Mouse (Mus musculus): ENCODE results near the gene Cyp4f18.
A peak's percentile ranks its signal among the peaks of the same experiment; 100 is the strongest.
"Not testable (repeated sequence)": the region's sequence is repeated elsewhere in the genome, so short reads cannot be mapped to it uniquely, and the experiment has no call there.

Cyp4f18 gene

DNA sequence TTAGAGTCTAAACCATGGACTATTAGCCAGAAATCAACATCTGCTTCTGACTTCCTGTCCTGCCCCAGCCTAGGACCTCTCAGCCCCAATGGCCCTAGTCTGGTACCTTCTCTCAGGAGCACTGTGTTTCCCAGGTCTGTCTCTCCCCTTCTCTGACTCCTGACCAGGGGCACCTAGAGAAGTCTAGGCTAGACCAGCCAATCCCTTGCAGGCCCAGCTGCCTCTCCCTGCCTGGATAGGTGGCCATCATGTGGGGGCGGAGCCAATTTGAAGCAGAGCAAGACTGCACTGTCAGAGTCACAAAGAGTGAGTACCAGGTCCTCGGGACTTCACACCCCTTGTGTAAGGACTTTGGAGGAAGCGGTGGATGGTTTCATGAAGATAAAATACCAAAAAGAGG, at the start of gene Cyp4f18:
Gene Cyp4f18, minus strand, starts transcription at position 154 of the 400 bp plus-strand sequence.
- DNase-seq = no peak

DNA sequence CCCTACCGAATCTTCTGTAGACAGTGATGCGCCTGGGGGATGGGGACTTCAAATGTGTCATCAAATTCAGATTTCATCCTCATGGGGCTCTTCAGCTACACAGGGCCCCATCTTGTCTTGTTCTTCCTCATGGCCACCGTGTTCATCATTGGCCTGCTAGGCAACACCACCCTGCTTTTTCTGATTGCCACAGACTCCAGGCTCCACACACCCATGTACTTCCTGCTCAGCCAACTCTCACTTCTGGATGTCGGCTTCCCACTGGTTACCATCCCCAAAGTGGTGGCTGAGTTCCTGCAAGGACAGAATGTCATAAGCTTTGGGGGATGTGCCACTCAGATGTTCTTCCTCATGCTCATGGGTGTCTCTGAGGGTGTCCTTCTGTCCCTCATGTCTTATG, 48.2 kb upstream of the Cyp4f18 start:
- DNase-seq = not testable (repeated sequence)

DNA sequence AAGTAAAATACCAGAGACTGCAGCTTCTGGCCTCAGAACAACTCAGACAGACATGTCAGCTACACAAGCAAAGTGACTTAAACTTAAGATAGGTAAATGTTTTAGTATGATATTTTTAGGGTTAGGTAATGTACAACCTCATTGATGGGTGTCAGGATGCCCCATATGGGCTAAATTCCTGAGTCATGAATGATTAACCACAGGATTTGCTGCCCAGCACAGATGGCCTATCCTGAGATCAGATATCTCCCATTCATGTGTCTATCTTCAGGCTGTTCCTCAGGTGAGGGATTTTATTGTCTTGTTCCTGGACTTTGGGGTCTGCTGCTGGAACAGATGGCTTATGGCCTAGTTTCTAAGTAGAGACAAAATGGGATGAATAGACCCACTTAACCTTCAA, 45.2 kb upstream of the Cyp4f18 start:
- not testable (repeated sequence) for DNase-seq

DNA sequence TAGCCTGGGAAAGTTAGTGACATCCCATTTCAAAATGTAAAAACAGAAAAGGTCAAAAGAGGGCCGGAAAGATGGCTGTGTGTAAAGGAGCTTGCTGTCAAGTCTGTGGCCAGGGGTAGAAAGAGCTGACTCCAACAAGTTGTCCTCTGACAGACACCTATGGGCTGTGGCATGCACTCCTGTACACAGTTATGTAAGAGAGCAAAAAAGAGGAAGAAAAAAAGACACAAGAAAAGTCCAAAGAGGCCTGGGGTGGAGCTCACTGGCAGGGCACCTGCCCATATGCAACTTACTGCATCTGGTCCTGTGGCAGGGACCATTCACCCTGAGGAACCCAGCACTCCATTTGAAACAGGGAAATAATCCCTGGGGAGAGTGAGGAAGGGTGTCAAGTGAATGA, 33.1 kb upstream of the Cyp4f18 start:
- DNase-seq = no peak

- not testable (repeated sequence) for DNase-seq
Observed at GRCm38 (mm10) chr8:72040918-72041317, 31.5 kb upstream of the Cyp4f18 start, which contains the start of gene Olfr372. Olfr372 (plus strand) TSS chr8:72041218.

GRCm38 (mm10) chr8:72032926-72033325, 23.5 kb upstream of the Cyp4f18 start:
- DNase-seq = peak; percentile 19

DNA sequence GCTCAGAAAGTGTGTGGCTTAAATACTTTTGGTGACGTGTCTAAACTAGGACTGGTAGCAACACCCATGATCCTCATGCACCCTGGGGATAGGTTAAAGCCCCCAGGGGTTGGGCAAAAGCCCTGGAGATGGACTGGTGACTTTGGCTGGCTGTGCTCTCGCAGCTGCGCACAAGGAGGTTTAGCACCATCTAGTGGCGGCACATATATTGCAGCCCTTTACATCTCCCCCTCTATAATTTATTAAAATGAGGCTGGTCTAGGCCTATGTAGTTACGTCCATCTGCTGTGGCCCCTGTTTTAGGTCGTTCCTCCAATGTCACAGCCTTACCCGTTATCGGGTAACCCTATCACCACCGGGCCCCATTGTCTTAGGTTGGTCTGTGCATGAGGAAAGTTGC, 15.5 kb upstream of the Cyp4f18 start:
- not testable (repeated sequence) for DNase-seq

- no peak for DNase-seq
Observed at GRCm38 (mm10) chr8:72019816-72020215, 10.4 kb upstream of the Cyp4f18 start.

- peak; percentile 45 for DNase-seq
Observed at GRCm38 (mm10) chr8:72019022-72019421, 9.6 kb upstream of the Cyp4f18 start.

- no peak for DNase-seq
Observed at GRCm38 (mm10) chr8:72018141-72018540, 8.7 kb upstream of the Cyp4f18 start.

- not testable (repeated sequence) for DNase-seq
Observed at GRCm38 (mm10) chr8:72017339-72017738, 7.9 kb upstream of the Cyp4f18 start.

GRCm38 (mm10) chr8:72013506-72014228, 4.2 kb upstream of the Cyp4f18 start:
- DNase-seq = not testable (repeated sequence)

- DNase-seq = no peak
Observed at GRCm38 (mm10) chr8:72008134-72008641, 1.2 kb downstream of the Cyp4f18 start.

DNA sequence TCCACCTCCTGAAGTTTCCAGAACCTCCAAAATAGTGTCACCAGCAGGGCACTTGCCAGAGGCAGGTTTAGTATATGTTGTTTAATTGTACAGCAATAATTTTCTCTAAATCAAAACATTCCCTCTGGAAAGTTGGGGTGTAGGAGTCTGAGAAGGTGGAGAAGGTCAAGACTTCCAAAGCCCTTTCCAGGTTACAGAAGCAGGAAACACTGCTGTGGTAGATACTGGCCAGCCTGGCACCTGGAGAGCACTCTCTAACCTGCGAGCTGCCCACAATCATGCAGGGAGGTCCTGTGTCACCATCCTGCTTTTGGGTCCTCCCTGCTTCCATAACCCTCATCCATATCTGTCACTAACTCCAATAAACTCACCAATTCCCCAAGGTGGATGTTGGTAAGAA, 2.7 kb downstream of the Cyp4f18 start:
- DNase-seq = no peak

DNA sequence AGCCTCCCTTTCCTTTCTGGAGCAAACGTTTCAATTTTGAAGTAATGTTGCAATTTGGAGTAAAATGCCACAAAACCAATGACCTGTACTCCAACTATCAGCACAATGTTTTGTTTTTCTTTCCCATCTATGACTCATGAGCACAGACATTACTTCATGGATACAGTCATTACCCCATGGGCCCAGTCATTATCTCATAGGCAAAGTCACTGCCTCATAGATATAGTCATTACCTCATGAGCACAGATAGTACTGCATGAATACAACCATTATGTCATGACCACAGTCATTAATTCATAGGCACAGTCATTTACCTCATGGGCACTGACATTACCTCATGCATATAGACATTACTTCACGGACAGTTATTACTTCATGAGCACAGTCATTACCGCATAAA, 3.5 kb downstream of the Cyp4f18 start:
- DNase-seq = no peak

GRCm38 (mm10) chr8:72002942-72003341, 6.5 kb downstream of the Cyp4f18 start:
- no peak for DNase-seq

GRCm38 (mm10) chr8:72000223-72000622, 9.2 kb downstream of the Cyp4f18 start:
- DNase-seq = no peak

DNA sequence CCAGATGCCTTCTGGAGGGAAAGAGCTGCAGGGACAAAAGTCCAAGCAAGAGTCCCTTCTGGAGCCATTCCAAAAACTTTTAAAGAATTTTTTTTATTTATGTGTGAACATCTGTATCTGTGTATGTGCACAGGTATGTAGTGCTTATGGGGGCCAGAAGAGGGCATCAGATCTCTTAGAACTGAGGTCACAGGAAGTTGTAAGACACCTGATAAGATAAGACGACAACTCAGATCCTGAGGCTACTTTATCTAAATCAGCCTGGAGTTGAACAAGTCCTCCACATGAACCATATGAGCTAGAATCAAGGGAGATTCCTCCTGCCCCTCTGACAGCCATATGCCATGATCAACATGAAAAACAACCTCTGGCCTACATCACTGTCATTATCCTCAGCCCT, 10.0 kb downstream of the Cyp4f18 start:
- DNase-seq = no peak

DNA sequence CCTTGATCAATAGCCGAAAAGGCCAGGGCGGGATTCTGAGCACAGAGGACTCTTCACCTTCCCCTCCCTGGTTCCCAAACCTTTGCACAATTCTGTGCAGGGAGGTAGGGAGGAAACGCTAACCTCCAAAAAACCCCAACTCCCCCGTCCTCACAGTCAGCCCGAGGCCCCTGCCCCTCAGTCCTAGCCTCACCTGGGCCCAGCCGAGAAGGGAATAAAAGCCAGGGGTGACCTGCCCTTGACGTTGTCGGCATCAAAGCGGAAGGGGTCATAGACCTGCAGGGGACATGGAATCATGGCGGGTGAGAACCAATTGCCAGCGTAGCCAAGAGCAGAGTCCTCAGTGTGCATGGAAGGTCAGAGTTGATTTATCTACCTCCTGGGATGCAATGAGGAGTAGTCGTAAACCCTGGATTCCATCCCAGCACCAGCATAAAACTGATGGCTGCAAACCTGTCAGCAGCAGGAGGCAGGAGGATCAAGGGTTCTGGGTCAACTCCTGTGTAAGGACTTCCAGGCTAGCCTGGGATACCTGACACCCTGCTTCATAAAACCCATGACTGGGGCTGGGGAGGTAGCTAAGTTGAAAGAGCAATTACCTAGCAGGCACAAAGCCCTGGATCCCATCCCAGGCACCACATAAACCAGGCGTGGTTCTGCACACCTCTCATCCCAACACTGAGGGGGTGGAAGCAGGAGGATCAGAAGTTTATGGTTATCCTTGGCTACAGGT, 20.4 kb downstream of the Cyp4f18 start:
- no peak for DNase-seq

DNA sequence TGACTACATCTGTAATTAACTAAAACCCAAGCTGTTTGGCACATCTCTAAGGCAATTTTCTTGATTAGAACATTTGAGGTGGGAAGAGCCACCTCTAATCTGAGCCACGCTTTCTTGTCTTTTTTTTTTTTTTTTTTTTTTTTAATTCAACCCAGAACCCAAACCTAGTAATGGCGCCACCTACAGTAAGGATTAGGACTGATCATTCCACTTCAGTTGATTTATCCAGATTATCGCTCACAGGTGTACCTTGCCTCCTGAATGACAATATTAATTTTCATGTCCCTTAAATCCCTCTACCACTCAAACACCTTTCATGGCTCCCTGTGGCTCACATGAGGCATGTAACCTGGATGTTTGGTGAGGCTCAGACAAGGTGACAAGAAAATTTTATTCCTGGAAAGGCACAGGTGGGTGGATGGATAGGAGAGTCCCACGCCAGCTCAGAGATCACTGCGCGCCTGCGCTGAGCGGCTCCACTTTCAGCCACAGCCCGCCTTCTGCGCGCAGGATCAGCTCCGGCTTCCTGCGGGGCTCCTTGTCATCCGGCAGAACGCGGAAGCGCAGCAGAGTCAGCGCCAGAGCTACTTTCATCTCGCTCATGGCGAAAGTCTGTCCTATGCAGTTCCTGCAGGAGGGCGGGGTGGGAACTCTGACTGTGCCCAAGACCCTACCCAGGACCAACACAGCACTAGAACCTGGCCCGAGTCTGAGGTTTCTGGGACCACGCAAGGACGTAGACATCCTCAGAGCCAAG, 21.1 kb downstream of the Cyp4f18 start:
- DNase-seq = peak; percentile 75

GRCm38 (mm10) chr8:71984601-71985000, 24.8 kb downstream of the Cyp4f18 start:
- no peak for DNase-seq

GRCm38 (mm10) chr8:71981456-71981855, 28.0 kb downstream of the Cyp4f18 start:
- DNase-seq = no peak

DNA sequence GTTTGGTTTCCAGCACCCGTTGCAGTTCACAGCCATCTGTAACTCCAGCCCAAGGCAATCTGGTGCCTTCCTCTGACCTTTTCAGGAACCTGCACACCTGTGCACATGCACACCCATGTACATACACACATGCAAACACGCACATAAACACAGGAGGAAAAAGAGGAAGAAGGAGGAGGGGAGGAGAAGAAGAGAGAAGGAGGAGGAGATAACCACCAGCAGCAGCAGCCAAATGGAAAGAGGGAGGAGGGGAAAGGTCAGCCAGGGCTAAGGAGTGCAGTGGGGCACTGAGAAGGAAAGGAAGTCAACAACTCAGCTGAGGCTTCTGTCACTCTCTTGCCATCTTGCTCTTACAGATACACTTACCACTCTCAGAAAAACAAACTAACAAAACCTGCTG, 28.4 kb downstream of the Cyp4f18 start:
- DNase-seq = no peak
